Mouse (Mus musculus): ENCODE measurements around the gene Cr1l. TPM values are rescaled to one million over a fixed set of nuclear protein-coding genes. Genes with fewer than 3 reads are reported as not detected.

The Cr1l gene
- 140 and 162 TPM in 2 replicates for total RNA-seq (2017)

DNA sequence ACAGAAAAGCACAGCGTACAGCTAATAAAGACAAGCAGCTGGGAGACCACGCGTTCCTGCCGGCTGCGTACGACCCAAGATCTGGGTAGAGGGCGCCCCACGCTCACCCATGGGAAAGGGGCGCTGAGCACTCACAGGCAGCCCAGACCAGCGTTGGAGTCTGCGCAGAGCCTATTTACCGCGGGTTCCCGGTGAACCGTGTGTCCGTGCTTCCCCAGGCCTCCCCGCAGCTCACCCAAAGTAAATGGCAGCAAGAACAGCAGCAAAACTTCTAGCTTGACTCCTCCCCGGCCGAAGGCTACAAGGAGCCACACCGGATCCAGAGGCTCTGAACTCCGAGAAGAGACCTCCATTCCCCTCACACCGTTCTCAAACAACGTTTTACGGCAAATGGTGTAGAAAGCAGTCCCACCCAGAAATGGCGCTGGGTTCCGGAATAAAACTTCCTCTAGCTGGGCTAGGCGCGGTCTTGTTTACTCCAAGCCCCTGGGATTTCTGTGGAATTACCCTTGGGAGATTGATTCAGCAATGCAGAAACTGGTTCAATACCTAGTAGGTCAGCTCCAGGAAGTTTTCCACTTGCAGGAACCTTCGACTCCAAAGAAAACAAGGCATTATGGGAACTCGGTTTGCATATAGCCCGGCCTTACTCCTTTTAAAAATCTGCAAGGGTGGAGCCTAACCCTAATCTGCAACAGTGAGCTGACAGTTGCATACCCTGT, at the start of gene Cr1l:
TSS of gene Cr1l (minus strand) at position 634 of the 722 bp plus-strand sequence.
- ATAC-seq (replicated peaks in 1 of 2; ENCODE audit: insufficient read depth in 1 of 2, low FRiP score in 2 of 2, low TSS enrichment in 1 of 2, low read depth in 1 of 2, poor library complexity in 2 of 2, severe bottlenecking in 2 of 2): peak; percentile 96 to 97

DNA sequence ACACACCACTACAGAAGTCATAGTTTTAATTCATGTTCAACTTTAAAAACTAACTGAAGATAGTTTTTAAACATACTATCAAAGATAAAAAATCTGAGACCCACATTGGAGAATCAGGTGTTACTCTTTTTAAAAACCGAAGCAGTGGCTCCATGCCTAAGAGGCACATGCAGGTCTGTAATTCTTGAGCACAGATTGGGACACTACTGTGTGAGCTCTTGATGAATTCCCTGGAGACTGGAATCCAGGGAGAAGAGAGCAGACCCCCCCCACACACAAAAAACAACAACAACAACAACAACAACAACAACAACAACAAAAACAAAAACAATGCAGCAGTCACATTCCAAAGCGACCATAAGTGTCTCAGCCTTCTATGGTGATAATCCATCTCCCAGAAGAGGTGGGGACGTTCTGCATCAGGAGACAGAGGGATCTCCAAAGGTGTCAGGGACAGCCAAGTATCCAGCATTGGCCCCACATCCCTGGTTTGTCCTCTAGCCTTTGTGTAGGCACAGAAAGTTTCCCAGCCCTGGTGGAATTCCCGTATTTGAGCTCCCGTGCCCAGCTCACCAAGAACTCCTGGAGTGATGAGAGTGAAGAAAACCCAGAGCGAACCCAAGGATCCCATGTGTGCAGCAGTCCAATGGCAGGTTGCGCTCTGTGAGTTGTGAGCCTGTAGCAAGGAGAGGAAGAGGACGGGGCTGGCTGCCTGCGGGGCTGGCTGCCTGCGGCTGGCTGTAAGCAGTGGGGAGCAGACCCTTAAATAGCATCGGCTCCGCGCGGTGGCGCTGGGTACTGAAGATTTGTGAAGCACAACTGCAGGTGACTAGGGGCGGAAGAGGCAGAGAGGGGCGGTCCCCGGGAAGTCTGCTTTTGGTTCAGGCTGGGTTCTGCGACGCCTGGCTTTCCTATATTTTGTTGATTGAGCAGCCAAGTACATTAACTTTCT, 44.9 kb upstream of the Cr1l start, which contains the start of gene Cr2:
TSS of gene Cr2 (minus strand) at position 737 of the 952 bp plus-strand sequence.
- peak; percentile 100 for ATAC-seq (replicated peaks in 1 of 2; ENCODE audit: insufficient read depth in 1 of 2, low FRiP score in 2 of 2, low TSS enrichment in 1 of 2, low read depth in 1 of 2, poor library complexity in 2 of 2, severe bottlenecking in 2 of 2)

DNA sequence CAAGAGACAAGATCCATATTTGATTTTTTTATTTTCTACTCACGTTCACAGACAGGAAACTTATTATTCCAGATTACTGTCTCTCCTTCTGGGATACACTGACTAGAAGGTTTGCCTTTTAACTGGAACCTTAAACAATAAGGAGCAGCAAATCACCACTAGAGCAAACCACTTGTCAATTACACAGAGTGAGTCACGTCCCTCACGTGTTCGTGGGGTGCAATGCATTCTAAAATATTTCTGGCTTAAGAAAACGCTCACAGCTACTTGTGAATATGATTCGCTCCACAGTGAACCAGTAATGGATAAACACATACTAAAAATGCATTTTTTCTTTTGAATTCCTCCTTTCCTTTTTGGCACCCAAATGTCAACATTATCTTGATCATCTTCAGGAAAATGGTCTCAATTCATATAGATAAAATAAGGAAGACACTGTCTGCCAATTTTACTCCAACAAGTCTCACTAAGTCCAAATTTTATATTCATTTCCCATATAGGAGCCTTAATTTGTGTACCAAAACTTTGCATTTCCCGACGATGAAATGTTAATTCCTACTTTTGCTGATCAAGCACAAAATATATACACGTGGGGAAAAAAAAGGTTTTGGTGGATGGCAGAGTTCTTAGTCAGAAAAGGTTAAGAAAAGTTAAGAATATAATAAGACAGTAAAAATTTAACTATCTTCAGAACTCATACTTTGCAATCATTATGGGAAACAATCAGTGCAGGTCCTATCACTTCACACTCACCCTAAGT, 33.8 kb upstream of the Cr1l start:
- ATAC-seq (replicated peaks in 1 of 2; ENCODE audit: insufficient read depth in 1 of 2, low FRiP score in 2 of 2, low TSS enrichment in 1 of 2, low read depth in 1 of 2, poor library complexity in 2 of 2, severe bottlenecking in 2 of 2): no peak

DNA sequence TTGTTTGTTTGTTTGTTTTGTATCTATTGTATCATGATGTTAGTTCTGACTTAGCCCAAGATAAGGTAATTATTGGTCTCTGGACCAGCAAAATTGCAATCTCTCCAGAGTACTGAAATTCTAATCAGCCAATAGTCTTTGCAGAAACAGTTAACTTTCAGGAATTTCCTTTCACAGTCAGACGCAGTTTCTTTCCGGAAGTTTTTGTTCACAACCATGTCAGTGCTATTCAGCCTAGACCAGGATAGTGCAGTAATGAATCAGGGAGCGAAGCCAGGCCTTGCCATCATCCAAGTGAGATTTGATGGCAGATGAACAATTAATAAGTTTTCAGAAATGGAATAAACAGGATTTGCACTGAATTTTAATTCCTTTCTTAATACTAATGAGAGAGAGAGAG, 684 bp upstream of the Cr1l start:
- ATAC-seq (replicated peaks in 1 of 2; ENCODE audit: insufficient read depth in 1 of 2, low FRiP score in 2 of 2, low TSS enrichment in 1 of 2, low read depth in 1 of 2, poor library complexity in 2 of 2, severe bottlenecking in 2 of 2): no peak

DNA sequence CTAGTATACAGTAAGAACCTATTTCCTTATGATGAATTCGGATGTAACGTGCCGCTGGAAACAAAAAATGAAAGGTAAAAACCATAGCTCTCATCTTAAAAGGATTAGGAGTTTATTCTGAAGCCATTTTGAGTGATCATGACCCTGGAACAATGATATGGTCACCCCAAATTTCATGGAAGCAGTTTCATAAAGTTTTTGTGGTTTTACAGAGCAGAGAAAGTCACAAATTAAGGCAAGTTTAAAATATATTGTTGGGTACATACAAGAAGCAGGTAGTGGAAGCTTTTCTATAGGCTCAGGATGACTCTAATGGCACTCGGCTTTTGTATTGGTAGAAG, 259 bp upstream of the Cr1l start:
- 0 out of 4 replicates have a peak, but pooled peaks of 1 of the 2 experiments have one; percentile 2 for ATAC-seq (replicated peaks in 1 of 2; ENCODE audit: insufficient read depth in 1 of 2, low FRiP score in 2 of 2, low TSS enrichment in 1 of 2, low read depth in 1 of 2, poor library complexity in 2 of 2, severe bottlenecking in 2 of 2)

DNA sequence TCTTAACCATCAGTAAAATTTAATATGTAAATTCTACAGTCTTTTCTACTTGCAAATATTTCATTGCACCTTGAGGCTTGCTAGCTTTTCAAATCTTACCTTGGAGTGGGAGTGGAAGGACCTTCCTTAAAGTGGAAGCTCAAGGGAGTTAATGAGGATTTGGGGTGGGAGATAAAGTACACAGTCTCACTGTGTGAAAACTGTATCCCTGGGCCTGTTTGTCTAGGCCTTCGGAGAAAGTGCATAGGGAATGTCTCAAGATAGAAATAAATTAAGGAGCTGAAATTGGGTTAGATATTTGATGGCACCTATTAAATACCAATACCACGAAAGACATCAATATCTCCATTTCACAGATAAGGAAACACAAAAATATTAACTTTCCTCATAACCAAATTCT, 907 bp downstream of the Cr1l start:
- ATAC-seq (replicated peaks in 1 of 2; ENCODE audit: insufficient read depth in 1 of 2, low FRiP score in 2 of 2, low TSS enrichment in 1 of 2, low read depth in 1 of 2, poor library complexity in 2 of 2, severe bottlenecking in 2 of 2): peak in 1 of 2 experiments; percentile 0; a peak in 1 of 4 replicates

DNA sequence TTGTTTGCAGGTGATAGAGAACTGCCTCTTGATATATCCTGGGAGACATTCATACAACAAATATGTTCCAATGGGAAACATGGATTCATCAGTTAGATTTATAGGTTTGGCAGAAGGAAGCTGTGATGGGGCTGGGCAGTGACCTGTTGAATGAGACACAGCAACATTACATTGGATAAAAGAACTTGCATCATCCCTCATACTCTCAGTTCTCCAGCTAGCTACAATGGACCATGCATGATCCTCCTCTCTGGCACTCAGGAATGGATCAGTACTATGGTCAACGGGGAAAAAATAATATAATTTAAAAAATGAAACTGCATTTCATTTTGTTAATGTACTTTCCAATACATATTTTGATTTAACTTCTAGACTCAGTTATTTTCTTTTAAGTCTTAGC, 1.5 kb downstream of the Cr1l start:
- no peak for ATAC-seq (replicated peaks in 1 of 2; ENCODE audit: insufficient read depth in 1 of 2, low FRiP score in 2 of 2, low TSS enrichment in 1 of 2, low read depth in 1 of 2, poor library complexity in 2 of 2, severe bottlenecking in 2 of 2)

DNA sequence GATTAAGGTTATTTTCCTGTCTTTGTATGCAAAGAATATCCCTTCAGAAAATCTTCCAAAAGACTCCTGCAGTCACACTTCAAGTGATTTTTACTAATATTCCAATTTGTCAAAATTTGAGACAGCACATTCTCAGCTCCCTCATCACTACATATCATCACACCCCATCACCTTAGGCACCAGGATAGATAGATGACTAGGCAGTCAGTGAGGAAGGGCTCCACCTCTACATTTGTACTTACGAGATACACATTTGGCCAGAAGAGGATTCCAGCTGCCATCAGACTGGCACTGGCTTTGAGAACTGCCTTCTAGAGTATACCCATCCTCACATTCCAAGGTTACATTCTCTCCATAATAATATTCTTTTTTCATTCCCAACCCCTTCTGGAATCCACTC, 17.0 kb downstream of the Cr1l start:
- ATAC-seq (replicated peaks in 1 of 2; ENCODE audit: insufficient read depth in 1 of 2, low FRiP score in 2 of 2, low TSS enrichment in 1 of 2, low read depth in 1 of 2, poor library complexity in 2 of 2, severe bottlenecking in 2 of 2): no peak

DNA sequence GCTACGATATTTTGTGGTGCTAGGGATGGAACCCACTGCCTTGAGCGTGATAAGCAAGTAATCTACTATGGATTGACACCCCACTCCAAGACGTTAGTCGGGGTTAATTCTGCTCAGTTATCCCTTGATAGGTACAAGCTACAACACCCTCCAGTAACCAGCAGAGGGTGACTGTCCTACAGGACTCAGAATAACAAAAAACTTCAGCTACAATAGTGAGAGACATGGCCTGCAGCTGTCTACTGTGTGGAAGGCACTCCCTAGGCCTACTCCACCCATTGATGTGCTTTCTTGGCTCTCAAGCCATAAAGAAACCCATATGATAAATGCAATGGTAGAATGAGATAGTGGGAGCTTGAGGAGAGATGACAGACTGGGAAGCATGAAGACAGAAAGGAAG, 17.8 kb downstream of the Cr1l start:
- no peak; a peak in 1 of 4 replicates for ATAC-seq (replicated peaks in 1 of 2; ENCODE audit: insufficient read depth in 1 of 2, low FRiP score in 2 of 2, low TSS enrichment in 1 of 2, low read depth in 1 of 2, poor library complexity in 2 of 2, severe bottlenecking in 2 of 2)

DNA sequence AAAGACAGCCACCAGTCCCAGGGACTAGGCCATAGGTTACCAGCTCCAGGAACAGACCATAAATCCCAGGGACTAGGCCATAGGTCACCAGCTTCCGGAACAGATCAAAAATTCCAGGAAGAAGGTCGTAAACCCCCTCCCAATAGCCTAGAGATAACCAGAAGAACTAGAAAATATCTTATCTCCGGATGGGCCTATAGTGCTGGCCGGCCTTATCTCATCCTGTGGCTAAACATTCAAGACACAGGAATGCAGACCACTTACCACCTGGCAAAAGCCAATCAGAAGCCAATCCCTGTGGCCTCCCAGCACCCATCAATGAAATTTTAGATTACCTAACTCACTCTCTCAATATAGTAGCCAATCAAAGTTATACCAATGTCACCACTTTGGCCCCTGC, 30.7 kb downstream of the Cr1l start:
- no peak for ATAC-seq (replicated peaks in 1 of 2; ENCODE audit: insufficient read depth in 1 of 2, low FRiP score in 2 of 2, low TSS enrichment in 1 of 2, low read depth in 1 of 2, poor library complexity in 2 of 2, severe bottlenecking in 2 of 2)

DNA sequence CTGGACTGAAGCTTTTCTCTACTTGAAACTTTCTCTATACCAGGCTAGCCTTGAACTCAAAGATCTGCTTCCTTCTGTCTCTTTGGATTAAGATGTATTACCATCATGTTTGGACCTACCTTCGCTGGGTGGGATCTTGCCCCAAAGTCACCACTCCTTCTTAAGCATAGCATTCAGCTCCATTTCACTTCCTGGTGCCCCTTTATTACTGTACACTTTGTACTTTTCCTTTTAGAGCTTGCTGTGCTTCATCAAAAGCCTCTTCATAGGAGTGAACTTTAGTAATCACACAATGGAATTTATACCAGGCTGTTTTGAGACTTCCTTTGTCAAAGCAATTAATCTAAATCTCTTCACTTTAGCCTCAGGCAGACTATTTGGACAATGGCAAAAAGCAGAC, 33.4 kb downstream of the Cr1l start:
- no peak for ATAC-seq (replicated peaks in 1 of 2; ENCODE audit: insufficient read depth in 1 of 2, low FRiP score in 2 of 2, low TSS enrichment in 1 of 2, low read depth in 1 of 2, poor library complexity in 2 of 2, severe bottlenecking in 2 of 2)

DNA sequence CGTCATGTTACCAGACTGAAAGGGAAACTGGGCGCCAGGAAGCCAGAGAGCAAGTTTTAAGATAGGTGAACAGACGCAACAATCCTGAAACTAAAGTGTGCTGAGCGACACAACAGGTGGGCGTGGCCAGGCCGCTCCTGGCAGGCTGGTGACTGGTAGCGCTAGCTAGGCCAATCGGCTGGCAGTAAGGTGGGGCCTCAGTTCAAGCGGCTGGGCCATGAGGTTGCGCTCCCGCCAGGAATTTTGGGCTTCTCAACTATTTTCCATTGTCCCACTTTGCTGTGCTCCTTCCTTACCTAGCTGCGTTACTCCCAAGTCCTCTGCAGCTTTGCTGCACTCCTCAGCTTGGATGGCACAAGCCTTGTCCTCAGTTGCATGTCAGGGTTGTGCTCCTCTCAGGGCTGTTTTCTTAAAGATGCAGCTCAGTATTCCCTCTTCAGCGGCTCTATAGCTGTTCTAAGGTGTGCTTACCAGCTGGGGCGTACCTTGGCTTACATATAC, 39.1 kb downstream of the Cr1l start, which contains the start of gene Cd46:
TSS of gene Cd46 (minus strand) at position 30 of the 501 bp plus-strand sequence.
- peak; percentile 98 to 99 for ATAC-seq (replicated peaks in 1 of 2; ENCODE audit: insufficient read depth in 1 of 2, low FRiP score in 2 of 2, low TSS enrichment in 1 of 2, low read depth in 1 of 2, poor library complexity in 2 of 2, severe bottlenecking in 2 of 2)

DNA sequence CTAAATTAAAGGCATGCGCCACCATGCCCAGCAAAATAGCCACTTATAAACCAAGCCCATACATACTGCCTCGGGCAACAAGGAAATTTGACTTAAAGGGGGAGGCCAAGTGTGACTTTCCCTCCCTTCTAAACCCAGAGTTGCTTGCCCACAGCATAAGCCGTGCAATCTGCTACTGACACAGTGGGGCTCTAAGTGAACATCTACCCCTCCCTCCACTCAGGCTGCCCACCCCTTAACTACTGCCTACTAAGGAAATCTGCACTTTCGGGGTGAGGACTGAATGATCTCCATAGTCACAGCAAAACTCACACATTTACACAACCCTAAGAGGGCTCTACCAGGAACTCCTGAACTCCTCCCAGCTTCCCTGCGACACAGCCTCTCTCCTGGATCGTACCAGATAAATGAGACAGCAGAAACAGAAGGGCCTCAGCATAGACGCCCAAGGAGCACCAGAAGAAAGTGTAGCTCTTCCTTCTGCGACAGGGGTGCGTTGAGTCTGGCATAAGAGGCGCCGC, 39.6 kb downstream of the Cr1l start:
- peak in 1 of 2 experiments; percentile 65 for ATAC-seq (replicated peaks in 1 of 2; ENCODE audit: insufficient read depth in 1 of 2, low FRiP score in 2 of 2, low TSS enrichment in 1 of 2, low read depth in 1 of 2, poor library complexity in 2 of 2, severe bottlenecking in 2 of 2)

DNA sequence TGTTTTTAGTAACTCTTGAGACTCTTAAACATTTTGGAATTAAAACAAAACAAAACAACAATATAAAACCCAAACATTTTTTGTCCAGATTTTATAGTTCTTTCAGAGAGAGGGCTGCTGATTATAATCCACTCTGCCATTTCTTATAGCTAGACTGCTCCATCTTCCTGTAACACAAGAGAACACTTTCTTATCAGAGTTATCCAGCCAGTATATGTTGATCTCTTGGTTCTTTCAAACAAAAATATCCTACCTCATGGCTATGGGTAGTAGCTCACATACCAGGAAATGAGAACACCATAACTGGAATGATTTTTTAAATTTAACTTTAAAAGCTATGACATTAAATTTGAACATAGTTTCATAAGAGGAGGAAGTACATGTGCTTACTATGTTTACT, 49.2 kb downstream of the Cr1l start:
- no peak for ATAC-seq (replicated peaks in 1 of 2; ENCODE audit: insufficient read depth in 1 of 2, low FRiP score in 2 of 2, low TSS enrichment in 1 of 2, low read depth in 1 of 2, poor library complexity in 2 of 2, severe bottlenecking in 2 of 2)

Measured in hematopoietic stem cell, adult 5-6 weeks (primary cell).